ENCODE assay signal across 8 mouse cellular contexts in the genomic region with DNA sequence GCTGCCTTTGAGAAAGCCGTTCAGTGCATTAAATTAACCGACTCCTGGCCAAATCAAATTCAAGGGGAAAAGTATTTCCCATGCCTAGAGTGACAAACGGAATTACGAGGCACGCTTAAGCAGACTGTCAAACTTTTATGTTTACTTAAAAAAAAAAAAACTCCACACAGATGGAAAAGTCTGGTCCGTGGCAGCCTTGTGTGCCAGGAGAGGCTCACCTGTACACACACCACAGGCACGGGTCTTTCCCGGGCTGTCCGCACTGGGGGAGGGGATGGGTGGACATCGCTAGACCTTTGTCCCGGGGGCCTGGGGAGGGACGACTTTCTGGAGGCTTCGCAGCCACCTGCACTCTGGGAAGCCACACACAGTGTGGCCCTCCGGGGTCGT. TPM values are rescaled to one million over a fixed set of nuclear protein-coding genes. Genes with fewer than 3 reads are reported as not detected.
A peak's percentile ranks its signal among the peaks of the same experiment; 100 is the strongest.
DNase-seq lines count a peak whose midpoint lies in the region; ATAC-seq and TF ChIP-seq lines count a peak whose summit lies in the region.

No protein-coding gene starts in this region.

- H3K36me3 ChIP-seq in forebrain, embryonic 10.5 days (replicated peaks): peaks cover 15% of the 10 kb centered on the region
- no peaks in the 10 kb centered on the region; the same call in 1 of the 2 replicates for H3K36me3 ChIP-seq in limb, embryonic 13.5 days
- H3K36me3 ChIP-seq in small intestine, adult 2 months (ENCODE audit: control insufficient read depth, insufficient read depth, low read length): no peaks in the 10 kb centered on the region

- H3K9me3 ChIP-seq in forebrain, embryonic 10.5 days: no peaks in the 10 kb centered on the region
- H3K9me3 ChIP-seq in limb, embryonic 13.5 days: 0 out of 2 replicates have a peak, but pooled peaks cover under 1% of the 10 kb centered on the region

- H3K27me3 ChIP-seq in forebrain, embryonic 10.5 days (ENCODE audit: poor library complexity, severe bottlenecking): no peaks in the 10 kb centered on the region
- no peaks in the 10 kb centered on the region for H3K27me3 ChIP-seq in limb, embryonic 13.5 days
- no peaks in the 10 kb centered on the region for H3K27me3 ChIP-seq in small intestine, adult 2 months (ENCODE audit: control insufficient read depth, insufficient read depth, low read length)

- H3K4me2 ChIP-seq in limb, embryonic 13.5 days (replicated peaks): peak overlapping the region; percentile 83

- H3K9ac ChIP-seq in limb, embryonic 13.5 days: peak overlapping the region; percentile 99

- peaks cover 36% of the 10 kb centered on the region for H3K4me1 ChIP-seq in forebrain, embryonic 10.5 days
- peaks cover 28% of the 10 kb centered on the region for H3K4me1 ChIP-seq in limb, embryonic 13.5 days
- peaks cover 3% of the 10 kb centered on the region for H3K4me1 ChIP-seq in small intestine, adult 2 months (ENCODE audit: control insufficient read depth, insufficient read depth, insufficient read length, low read length)

- TF ChIP-seq POLR2A in small intestine, adult 2 months (IDR thresholded peaks at IDR 0.05; ENCODE audit: low read depth, low read length): no peak

- TF ChIP-seq CTCF in small intestine, adult 2 months (IDR thresholded peaks at IDR 0.05; ENCODE audit: extremely low read depth, insufficient read length, insufficient replicate concordance, low read depth, low read length): no peak

- peak; percentile 32; the same call in 1 of the 2 replicates for ATAC-seq in limb, embryonic 13.5 days (ENCODE audit: low FRiP score, low read depth)

- H3K27ac ChIP-seq in forebrain, embryonic 10.5 days: peak overlapping the region; percentile 100
- peak overlapping the region; percentile 98 for H3K27ac ChIP-seq in limb, embryonic 13.5 days
- H3K27ac ChIP-seq in small intestine, adult 2 months (ENCODE audit: insufficient read depth, low read depth, low read length): peak overlapping the region; percentile 86; the same call in 1 of the 2 replicates

- DNase-seq in cerebellum, adult 9-10 months: peak; percentile 59
- no peak for DNase-seq in cerebellum, postnatal 4 days (ENCODE audit: low spot score in 2 of 2)
- peak; percentile 27 for DNase-seq in 3T3-L1 (ENCODE audit: low read depth, low spot score)
- DNase-seq in forebrain, embryonic 10.5 days (ENCODE audit: extremely low spot score, low spot score): no peak
- no peak for DNase-seq in right cerebral cortex, postnatal 4 days
- no peak for DNase-seq in ovary, postnatal 14 days (ENCODE audit: low spot score)

- peak overlapping the region; percentile 89 for H3K4me3 ChIP-seq in forebrain, embryonic 10.5 days
- H3K4me3 ChIP-seq in limb, embryonic 13.5 days: peak overlapping the region; percentile 80
- peak overlapping the region; percentile 80 for H3K4me3 ChIP-seq in small intestine, adult 2 months (ENCODE audit: low read depth, low read length)

- 1% methylated on average over 15 of the region's 15 CpGs for WGBS in forebrain, embryonic 10.5 days
- under 1% methylated on average over 15 of the region's 15 CpGs for WGBS in limb, embryonic 13.5 days
- 1% methylated on average over 15 of the region's 15 CpGs for WGBS in small intestine, adult 2 months

RNA-seq across cellular contexts. Expression of a gene that starts 0.6 kb away (rescaled TPM):
- polyA plus RNA-seq in forebrain, embryonic 10.5 days (2016; fragmentation: Nextera tagmentation; extraction: Ambion mirVana): 8.9 and 12.0 TPM in 2 replicates
- polyA plus RNA-seq in limb, embryonic 13.5 days (2015; fragmentation: Nextera tagmentation; extraction: Ambion mirVana): 11.3 and 11.8 TPM in 2 replicates
- polyA plus RNA-seq in small intestine, adult 2 months (2012; rRNA removed): 39.3 and 109 TPM in 2 replicates

RNA-seq across cellular contexts. Expression of a gene that starts 31.2 kb away (rescaled TPM):
- 8.4 and 8.7 TPM in 2 replicates for polyA plus RNA-seq in forebrain, embryonic 10.5 days (2016; fragmentation: Nextera tagmentation; extraction: Ambion mirVana)
- 29.0 and 29.8 TPM in 2 replicates for polyA plus RNA-seq in limb, embryonic 13.5 days (2015; fragmentation: Nextera tagmentation; extraction: Ambion mirVana)
- polyA plus RNA-seq in small intestine, adult 2 months (2012; rRNA removed): 108 and 266 TPM in 2 replicates

RNA-seq across cellular contexts. Expression of a gene that starts 57.9 kb away (rescaled TPM):
- polyA plus RNA-seq in forebrain, embryonic 10.5 days (2016; fragmentation: Nextera tagmentation; extraction: Ambion mirVana): not detected in 2 replicates
- 0.38 and 0.53 TPM in 2 replicates for polyA plus RNA-seq in limb, embryonic 13.5 days (2015; fragmentation: Nextera tagmentation; extraction: Ambion mirVana)
- polyA plus RNA-seq in small intestine, adult 2 months (2012; rRNA removed): 0.46 and 0.77 TPM in 2 replicates

Comparison
In these comparisons a context has a peak if more than half of its experiments do, and no peak if none do; other contexts are left out.
1. DNase-seq: peak in cerebellum, adult 9-10 months (single experiment) and 3T3-L1 (single experiment); none in cerebellum, postnatal 4 days (0 of 2), forebrain, embryonic 10.5 days (single experiment), right cerebral cortex, postnatal 4 days (single experiment) and ovary, postnatal 14 days (single experiment).
2. Peak in every context shown above with its lines, with median percentiles within 50 percentile points of each other: H3K27ac ChIP-seq and H3K4me3 ChIP-seq.